Mouse (Mus musculus) stomach, embryonic 15.5 days (tissue): Measurements from ENCODE around the gene Ggt7. TPM values are rescaled to one million over a fixed set of nuclear protein-coding genes. Genes with fewer than 3 reads are reported as not detected.

Source experiments
- ATAC-seq: fragments of 200-750 bp; cut with Nextera tagmentation; 2 replicates; pipeline ENCODE4 v1.8.0; 2017; ENCODE audit warnings: low read depth, moderate number of reproducible peaks, moderate TSS enrichment; ENCODE audit not compliant: insufficient read depth, low FRiP score
- H3K27ac ChIP-seq: fragments of 300-500 bp; sonication (generic); 2 replicates; pipeline ENCODE4 v1.5.1; 2015; ENCODE audit warnings: mild to moderate bottlenecking, inconsistent platforms
- H3K27me3 ChIP-seq: fragments of 300-500 bp; sonication (generic); replicated peaks from 2 replicates; pipeline ENCODE4 v1.6.1; 2015; ENCODE audit warnings: inconsistent platforms
- H3K36me3 ChIP-seq: fragments of 300-500 bp; sonication (generic); 2 replicates; pipeline ENCODE4 v1.6.1; 2015; ENCODE audit warnings: inconsistent platforms
- H3K4me1 ChIP-seq: fragments of 300-500 bp; sonication (generic); 2 replicates; pipeline ENCODE4 v1.6.1; 2015; ENCODE audit warnings: inconsistent platforms
- H3K4me2 ChIP-seq: fragments of 300-500 bp; sonication (generic); 2 replicates; pipeline ENCODE4 v1.6.1; 2015; ENCODE audit warnings: mild to moderate bottlenecking, inconsistent platforms
- H3K4me3 ChIP-seq: fragments of 300-500 bp; sonication (generic); replicated peaks from 2 replicates; pipeline ENCODE4 v1.5.1; 2015; ENCODE audit warnings: inconsistent platforms
- H3K9ac ChIP-seq: fragments of 300-500 bp; sonication (generic); 2 replicates; pipeline ENCODE4 v1.6.1; 2015; ENCODE audit warnings: inconsistent platforms
- H3K9me3 ChIP-seq: fragments of 300-500 bp; sonication (generic); 2 replicates; pipeline ENCODE4 v1.6.1; 2016; ENCODE audit warnings: inconsistent platforms
- WGBS: fragments of 180-500 bp; shearing (Covaris S2); methylation state at CpG from one replicate; pipeline ENCODE4 v1.1.7; 2015; 5-methylcytosine and 5-hydroxymethylcytosine counted together
- polyA plus RNA-seq: library from polyadenylated mRNA; unstranded; fragments of >200 nt; fragmentation: Nextera tagmentation; extraction: Ambion mirVana; gene quantifications from 2 replicates; pipeline ENCODE4 v1.2.1, GENCODE M21; 2015

The Ggt7 gene
- polyA plus RNA-seq, 1 experiment from 2014 or later, result 3.8 TPM

GRCm38 (mm10) chr2:155442916-155443315 lies 75.1 kb downstream of the Ggt7 start:
- no peaks in the 10 kb centered on the region for H3K27me3 ChIP-seq
- H3K4me2 ChIP-seq, result no peak overlapping the region
- H3K9me3 ChIP-seq, result no peaks in the 10 kb centered on the region
- no peaks in the 10 kb centered on the region for H3K4me1 ChIP-seq
- 89% methylated on average over 4 of the region's 4 CpGs for WGBS
- no peak overlapping the region for H3K4me3 ChIP-seq
- no peaks in the 10 kb centered on the region for H3K36me3 ChIP-seq
- no peak for ATAC-seq
- H3K27ac ChIP-seq, result no peak overlapping the region
- no peak overlapping the region for H3K9ac ChIP-seq

Other genes with a start within 250 kb of the Ggt7 start
- 179 and 183 TPM in 2 replicates for gene Map1lc3a, start 241.9 kb downstream of the Ggt7 start, polyA plus RNA-seq
- gene Pigu, start 160.8 kb downstream of the Ggt7 start, polyA plus RNA-seq, result 54.6 and 56.6 TPM in 2 replicates
- gene Trp53inp2, start 137.2 kb downstream of the Ggt7 start, polyA plus RNA-seq, result 19.9 and 24.4 TPM in 2 replicates
- gene Ncoa6, start 44.3 kb downstream of the Ggt7 start, polyA plus RNA-seq, result 15.1 and 17.8 TPM in 2 replicates
- gene Acss2, start 289 bp downstream of the Ggt7 start, polyA plus RNA-seq, result 13.4 and 14.0 TPM in 2 replicates
- gene Gss, start 74.6 kb upstream of the Ggt7 start, polyA plus RNA-seq, result 43.4 and 43.9 TPM in 2 replicates
- 0.71 and 0.86 TPM in 2 replicates for gene Myh7b, start 93.0 kb upstream of the Ggt7 start, polyA plus RNA-seq
- 115 and 126 TPM in 2 replicates for gene Trpc4ap, start 174.1 kb upstream of the Ggt7 start, polyA plus RNA-seq
- gene Edem2, start 211.2 kb upstream of the Ggt7 start, polyA plus RNA-seq, result 103 and 133 TPM in 2 replicates
- gene Gm17581, start 217.6 kb upstream of the Ggt7 start, polyA plus RNA-seq, result not detected in 2 replicates
- gene Procr, start 232.9 kb upstream of the Ggt7 start, polyA plus RNA-seq, result 18.3 and 18.9 TPM in 2 replicates